Mouse (Mus musculus): Measurements from ENCODE around the gene Slc9a5. TPM values are rescaled to one million over a fixed set of nuclear protein-coding genes. Genes with fewer than 3 reads are reported as not detected.

Gene Slc9a5
- polyA plus RNA-seq (2015; fragmentation: Nextera tagmentation; extraction: Ambion mirVana): 6.4 and 7.2 TPM in 2 replicates

DNA sequence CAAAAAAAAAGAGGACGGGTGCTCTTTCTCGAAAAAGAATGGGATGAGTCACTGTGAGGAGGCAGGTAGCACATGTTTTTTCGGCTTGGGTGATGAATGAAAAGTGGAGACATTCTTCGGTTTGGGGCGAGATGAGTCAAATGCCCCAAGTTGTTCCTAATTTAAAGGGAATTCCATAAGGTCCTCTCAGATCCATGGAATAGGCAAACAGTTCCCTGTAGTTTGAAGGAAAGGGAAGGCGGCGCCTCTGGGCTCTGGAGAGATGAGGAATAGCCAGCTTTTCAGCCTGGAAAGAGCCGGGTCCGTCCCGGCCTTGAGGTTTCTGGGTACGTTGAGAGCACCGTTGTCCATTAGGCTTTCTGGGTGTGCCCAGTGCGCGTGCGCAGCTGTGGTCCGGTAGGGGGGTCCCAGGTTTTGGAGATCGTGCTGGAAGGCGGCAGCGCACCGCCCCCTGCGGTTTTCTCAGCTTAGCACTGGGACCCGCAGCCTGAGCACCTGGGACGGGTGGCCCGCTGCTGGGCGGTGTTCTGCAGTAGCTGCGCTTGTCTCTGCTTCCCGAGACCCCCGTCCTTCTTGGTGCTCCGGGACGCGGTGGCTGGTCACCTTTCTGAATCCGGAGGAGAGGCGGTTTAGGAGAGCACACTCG, at the start of gene Slc9a5:
Slc9a5 (plus strand) TSS at position 394 of the 646 bp plus-strand sequence.
- peak within 1 kb of the TSS; percentile 64 for H3K4me3 ChIP-seq
- H3K27ac ChIP-seq: peak within 1 kb of the TSS; percentile 97
- peaks cover 48% of the 10 kb centered on the region for H3K4me1 ChIP-seq
- H3K9me3 ChIP-seq: no peaks in the 10 kb centered on the region
- peak within 1 kb of the TSS; percentile 74 for H3K9ac ChIP-seq
- H3K36me3 ChIP-seq: 0 out of 2 replicates have a peak, but pooled peaks cover under 1% of the 10 kb centered on the region
- ATAC-seq (ENCODE audit: borderline replicate concordance, extremely low read depth, low FRiP score, low TSS enrichment): no peak
- H3K27me3 ChIP-seq: no peaks in the 10 kb centered on the region
- WGBS: under 1% methylated on average over 34 of the region's 34 CpGs
- H3K4me2 ChIP-seq: peak within 1 kb of the TSS; percentile 98

DNA sequence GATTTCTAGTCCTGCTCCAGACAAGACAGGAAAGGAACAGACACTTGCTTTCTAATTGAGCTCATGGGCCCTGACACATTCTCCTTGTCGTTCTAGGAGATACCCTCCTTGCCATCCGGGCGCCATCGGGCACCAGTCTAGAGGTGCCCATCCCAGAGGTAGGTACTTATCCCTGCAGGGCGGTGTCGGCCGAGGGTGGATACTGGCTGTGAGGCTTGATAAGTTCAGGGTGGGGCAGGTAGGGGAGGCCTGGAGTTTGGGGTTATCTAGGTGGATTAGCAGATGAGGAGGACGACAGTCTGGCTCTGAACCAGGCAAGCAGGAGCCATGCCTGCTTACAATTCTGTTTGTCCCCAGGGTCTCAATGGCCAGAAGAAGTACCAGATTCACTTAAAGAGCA, 48.7 kb upstream of the Slc9a5 start:
- no peak overlapping the region for H3K27ac ChIP-seq
- no peak overlapping the region for H3K9ac ChIP-seq
- no peak overlapping the region for H3K4me3 ChIP-seq
- WGBS: 88% methylated on average over 8 of the region's 8 CpGs
- H3K4me1 ChIP-seq: peaks cover 43% of the 10 kb centered on the region
- no peak overlapping the region for H3K4me2 ChIP-seq
- H3K27me3 ChIP-seq: no peaks in the 10 kb centered on the region
- no peak for ATAC-seq (ENCODE audit: borderline replicate concordance, extremely low read depth, low FRiP score, low TSS enrichment)
- H3K36me3 ChIP-seq: peaks cover 43% of the 10 kb centered on the region
- no peaks in the 10 kb centered on the region for H3K9me3 ChIP-seq

DNA sequence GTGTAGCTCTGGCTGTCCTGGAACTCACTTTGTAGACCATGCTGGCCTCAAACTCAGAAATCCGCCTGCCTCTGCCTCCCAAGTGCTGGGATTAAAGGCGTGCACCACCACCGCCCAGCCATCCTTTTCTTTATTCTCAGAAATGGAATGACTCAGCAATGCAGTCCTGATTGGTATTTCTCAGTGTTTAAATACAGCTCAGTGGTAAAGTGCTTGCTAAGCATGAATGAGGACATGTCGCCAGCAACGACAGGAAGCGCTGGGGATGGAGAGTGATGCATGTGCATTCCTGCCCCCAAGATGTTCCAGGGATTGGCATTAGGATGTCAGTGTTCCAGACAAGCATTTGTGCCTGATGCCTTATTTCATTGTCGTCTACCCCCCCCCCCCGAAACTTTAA, 45.2 kb upstream of the Slc9a5 start:
- Histone ChIP-seq H3K9ac (no peak overlapping the region), H3K9me3 (no peaks in the 10 kb centered on the region), H3K4me3 (no peak overlapping the region), H3K36me3 (peaks cover 56% of the 10 kb centered on the region), H3K27me3 (no peaks in the 10 kb centered on the region), H3K4me1 (peaks cover 42% of the 10 kb centered on the region), H3K4me2 (no peak overlapping the region), H3K27ac (no peak overlapping the region)
- no peak for ATAC-seq (ENCODE audit: borderline replicate concordance, extremely low read depth, low FRiP score, low TSS enrichment)
- 74% methylated on average over 8 of the region's 8 CpGs for WGBS

DNA sequence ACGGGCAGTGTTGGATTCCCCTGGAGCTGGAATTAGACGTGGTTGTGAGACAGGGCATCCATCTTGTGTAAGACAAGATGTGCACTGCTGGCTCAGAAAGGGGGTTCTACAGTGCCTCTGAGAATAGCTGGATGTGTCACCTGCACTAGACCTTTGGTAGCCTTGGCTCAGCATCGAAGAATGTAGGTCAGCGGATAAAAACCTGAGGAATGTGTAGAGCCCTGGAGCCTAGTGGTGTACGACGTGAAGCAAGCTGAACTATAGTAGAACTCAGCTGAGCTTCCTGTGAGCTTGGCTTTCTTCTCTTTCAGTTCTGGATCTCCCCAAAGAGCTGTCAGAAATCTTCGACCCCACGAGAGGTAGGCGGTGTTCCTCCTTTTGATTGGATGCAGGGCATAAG, 44.8 kb upstream of the Slc9a5 start:
- H3K9me3 ChIP-seq: no peaks in the 10 kb centered on the region
- ATAC-seq (ENCODE audit: borderline replicate concordance, extremely low read depth, low FRiP score, low TSS enrichment): no peak
- H3K27ac ChIP-seq: peak overlapping the region; percentile 47; the same call in 1 of the 2 replicates
- H3K4me1 ChIP-seq: peaks cover 37% of the 10 kb centered on the region
- H3K27me3 ChIP-seq: no peaks in the 10 kb centered on the region
- no peak overlapping the region for H3K4me2 ChIP-seq
- H3K4me3 ChIP-seq: no peak overlapping the region
- 65% methylated on average over 9 of the region's 9 CpGs for WGBS
- H3K36me3 ChIP-seq: peaks cover 61% of the 10 kb centered on the region
- H3K9ac ChIP-seq: no peak overlapping the region

DNA sequence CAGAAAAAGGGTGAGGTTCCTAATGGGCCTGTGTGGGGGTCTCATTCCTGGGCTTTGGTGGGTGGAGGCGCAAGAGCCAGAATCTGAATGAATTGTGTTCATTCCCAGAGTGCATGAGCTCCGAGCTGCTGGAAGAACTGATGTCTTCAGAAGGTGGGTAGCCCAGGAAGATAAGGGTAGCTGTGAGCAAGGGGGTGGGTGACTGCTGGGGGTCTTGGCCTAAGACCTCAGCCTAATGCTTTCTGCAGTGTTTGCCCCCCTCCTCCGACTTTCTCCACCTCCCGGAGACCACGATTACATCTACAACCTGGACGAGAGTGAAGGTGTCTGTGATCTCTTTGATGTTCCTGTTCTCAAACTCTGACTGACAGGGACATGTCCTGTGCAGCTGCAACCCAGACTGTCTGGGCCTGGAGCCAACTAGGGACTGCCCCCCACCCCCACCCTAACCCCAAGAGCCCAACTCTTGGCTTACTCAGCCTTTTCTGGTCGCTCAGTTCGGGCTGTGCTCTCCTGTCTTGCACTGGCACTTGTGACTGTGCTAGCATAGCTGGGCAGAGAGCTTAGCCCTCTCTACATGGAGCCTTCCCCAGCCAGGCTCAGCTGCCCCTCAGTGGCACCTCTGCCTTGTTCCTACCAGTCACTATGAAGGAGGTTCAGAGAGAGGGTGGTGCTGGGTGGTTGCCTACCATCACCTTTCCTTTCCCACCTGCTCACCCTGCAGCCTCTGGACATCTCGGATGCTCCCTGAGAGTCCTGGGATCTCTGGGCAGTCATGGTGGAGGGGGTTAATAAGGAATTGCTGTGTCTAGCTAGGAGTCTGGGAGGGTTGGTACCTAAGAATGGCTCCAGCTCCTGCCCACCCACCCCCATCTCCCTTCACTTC, 44.1 kb upstream of the Slc9a5 start:
- peaks cover 66% of the 10 kb centered on the region for H3K36me3 ChIP-seq
- H3K9ac ChIP-seq: no peak overlapping the region

DNA sequence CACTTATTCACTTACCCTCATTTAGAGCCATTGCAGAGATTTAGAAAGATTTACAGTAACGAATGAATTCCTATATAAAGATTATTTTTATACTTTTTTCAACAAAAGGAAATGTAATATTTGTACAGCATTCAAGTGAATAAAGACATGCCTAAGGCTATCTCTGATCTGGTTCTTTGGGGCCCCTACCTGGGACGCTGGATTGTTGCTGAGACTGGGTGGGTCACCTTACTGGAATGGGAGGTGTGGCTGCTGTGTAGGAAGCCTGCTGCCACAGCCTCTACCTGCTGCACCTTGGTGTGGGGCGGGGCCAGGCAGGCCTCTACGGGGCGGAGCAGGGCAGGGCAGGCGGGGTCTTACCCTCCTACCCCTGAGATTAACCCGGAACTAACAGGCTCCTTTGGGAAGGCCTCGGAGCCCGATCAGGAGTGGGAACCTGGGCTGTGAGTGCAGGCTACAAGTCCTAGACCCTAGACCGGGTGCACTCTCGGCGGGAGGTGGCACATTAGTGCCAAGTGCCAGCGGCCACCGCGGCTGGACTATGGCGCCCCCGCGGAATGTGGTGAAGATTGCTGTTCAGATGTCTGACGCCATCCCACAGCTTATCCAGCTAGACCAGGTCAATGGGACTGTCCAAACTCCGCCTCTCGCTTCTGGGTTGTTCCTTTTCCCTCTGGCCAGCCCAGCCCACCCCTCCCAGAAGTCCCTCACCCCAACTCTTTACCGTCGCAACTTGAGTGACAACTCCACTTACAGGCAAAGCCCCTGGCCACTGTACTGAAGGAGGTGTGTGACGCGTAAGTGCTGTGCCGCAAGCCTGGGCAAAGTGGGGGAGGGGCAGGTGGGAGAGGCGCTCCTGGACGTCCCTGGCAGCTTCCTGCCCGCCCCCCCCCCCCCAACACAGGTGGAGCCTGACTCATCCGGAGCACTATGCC, 43.2 kb upstream of the Slc9a5 start, which contains the start of gene Elmo3:
Elmo3 (plus strand) TSS at position 391 of the 935 bp plus-strand sequence.
- WGBS: 5% methylated on average over 28 of the region's 30 CpGs
- Histone ChIP-seq H3K36me3 (peaks cover 60% of the 10 kb centered on the region), H3K4me2 (peak within 1 kb of the TSS; percentile 73)

More for the DNA sequence above, 44.1 kb upstream of the Slc9a5 start:
- H3K27me3 ChIP-seq: no peaks in the 10 kb centered on the region
- peak overlapping the region; percentile 89 for H3K27ac ChIP-seq
- H3K9me3 ChIP-seq: no peaks in the 10 kb centered on the region
- peak; percentile 10; the same call in 1 of the 2 replicates for ATAC-seq (ENCODE audit: borderline replicate concordance, extremely low read depth, low FRiP score, low TSS enrichment)
- H3K4me3 ChIP-seq: no peak overlapping the region
- H3K4me2 ChIP-seq: no peak overlapping the region
- H3K4me1 ChIP-seq: peaks cover 31% of the 10 kb centered on the region
- 34% methylated on average over 9 of the region's 9 CpGs for WGBS

DNA sequence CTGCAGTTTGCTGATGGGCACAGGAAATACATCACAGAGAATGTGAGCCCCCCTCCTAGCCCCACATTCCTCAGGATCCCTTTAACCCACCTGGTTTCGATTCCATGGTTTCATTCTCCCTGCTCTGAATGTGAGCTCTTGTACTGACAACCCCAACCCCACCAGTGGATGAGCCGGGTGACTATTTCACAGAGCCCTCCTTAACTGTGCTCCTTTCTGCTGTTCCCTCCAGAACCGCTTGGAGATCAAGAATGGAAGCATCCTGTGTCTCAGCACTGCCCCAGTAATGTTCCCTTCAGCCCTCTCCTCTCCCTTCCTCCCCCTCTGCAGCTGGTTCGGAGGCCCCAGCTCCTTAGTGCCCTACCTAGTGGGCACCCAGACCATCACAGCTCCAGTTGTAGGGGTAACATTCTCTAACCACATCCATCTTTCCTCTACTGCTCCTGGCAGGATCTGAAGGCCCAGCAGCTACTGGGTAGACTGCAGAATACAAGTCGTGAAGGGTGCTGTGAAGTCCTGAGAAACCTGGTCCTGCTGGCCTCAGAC, 42.4 kb upstream of the Slc9a5 start:
- Histone ChIP-seq H3K27me3 (no peaks in the 10 kb centered on the region), H3K9ac (peak overlapping the region; percentile 58), H3K4me3 (peak overlapping the region; percentile 44), H3K4me1 (peaks cover 27% of the 10 kb centered on the region), H3K36me3 (peaks cover 53% of the 10 kb centered on the region), H3K27ac (peak overlapping the region; percentile 89), H3K4me2 (peak overlapping the region; percentile 73), H3K9me3 (no peaks in the 10 kb centered on the region)
- ATAC-seq (ENCODE audit: borderline replicate concordance, extremely low read depth, low FRiP score, low TSS enrichment): peak; percentile 37
- WGBS: 26% methylated on average over 5 of the region's 5 CpGs

More for the DNA sequence above, 43.2 kb upstream of the Slc9a5 start, which contains the start of gene Elmo3:
- H3K27me3 ChIP-seq: no peaks in the 10 kb centered on the region
- peaks cover 27% of the 10 kb centered on the region for H3K4me1 ChIP-seq
- peak within 1 kb of the TSS; percentile 89 for H3K27ac ChIP-seq
- peak; percentile 81 for ATAC-seq (ENCODE audit: borderline replicate concordance, extremely low read depth, low FRiP score, low TSS enrichment)
- no peaks in the 10 kb centered on the region for H3K9me3 ChIP-seq
- H3K4me3 ChIP-seq: peak within 1 kb of the TSS; percentile 44
- peak within 1 kb of the TSS; percentile 58 for H3K9ac ChIP-seq

DNA sequence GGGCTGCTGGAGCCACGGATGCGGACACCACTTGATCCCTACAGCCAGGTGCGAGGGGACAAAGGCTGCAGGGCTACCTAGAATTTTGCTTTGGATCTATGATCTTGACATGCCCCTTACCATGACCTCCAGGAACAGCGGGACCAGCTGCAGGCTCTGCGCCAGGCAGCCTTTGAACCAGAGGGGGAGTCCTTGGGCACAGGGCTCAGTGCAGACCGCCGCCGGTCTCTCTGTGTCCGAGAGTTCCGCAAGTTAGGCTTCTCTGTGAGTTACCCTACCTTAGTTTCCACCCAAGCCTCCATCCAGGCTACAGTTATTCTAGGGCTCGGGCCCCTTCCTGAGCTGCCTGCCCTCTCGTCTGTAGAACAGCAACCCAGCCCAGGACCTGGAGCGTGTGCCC, 41.0 kb upstream of the Slc9a5 start:
- Histone ChIP-seq H3K27ac (no peak overlapping the region), H3K36me3 (peaks cover 54% of the 10 kb centered on the region), H3K9me3 (no peaks in the 10 kb centered on the region), H3K4me2 (no peak overlapping the region), H3K27me3 (no peaks in the 10 kb centered on the region), H3K9ac (no peak overlapping the region), H3K4me3 (no peak overlapping the region), H3K4me1 (peaks cover 27% of the 10 kb centered on the region)
- 95% methylated on average over 13 of the region's 13 CpGs for WGBS
- no peak for ATAC-seq (ENCODE audit: borderline replicate concordance, extremely low read depth, low FRiP score, low TSS enrichment)

DNA sequence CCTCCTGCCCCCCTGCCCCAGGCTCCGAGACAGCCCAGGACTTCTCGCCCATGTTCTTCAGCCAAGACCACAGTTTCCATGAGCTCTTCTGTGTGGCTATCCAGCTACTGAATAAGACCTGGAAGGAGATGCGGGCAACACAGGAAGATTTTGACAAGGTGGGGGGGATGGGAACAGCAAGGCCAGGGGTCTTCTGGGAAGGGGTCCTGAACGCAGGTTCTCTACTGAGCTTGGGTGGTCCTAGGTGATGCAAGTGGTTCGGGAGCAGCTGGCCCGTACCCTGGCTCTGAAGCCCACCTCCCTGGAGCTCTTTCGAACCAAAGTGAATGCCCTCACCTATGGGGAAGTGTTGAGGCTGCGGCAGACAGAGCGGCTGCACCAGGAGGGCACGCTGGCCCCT, 40.2 kb upstream of the Slc9a5 start:
- H3K36me3 ChIP-seq: peaks cover 56% of the 10 kb centered on the region
- no peaks in the 10 kb centered on the region for H3K27me3 ChIP-seq
- no peak for ATAC-seq (ENCODE audit: borderline replicate concordance, extremely low read depth, low FRiP score, low TSS enrichment)
- 90% methylated on average over 10 of the region's 10 CpGs for WGBS
- H3K27ac ChIP-seq: no peak overlapping the region
- no peak overlapping the region for H3K4me3 ChIP-seq
- no peak overlapping the region for H3K9ac ChIP-seq
- no peaks in the 10 kb centered on the region for H3K9me3 ChIP-seq
- H3K4me2 ChIP-seq: no peak overlapping the region
- peaks cover 27% of the 10 kb centered on the region for H3K4me1 ChIP-seq

DNA sequence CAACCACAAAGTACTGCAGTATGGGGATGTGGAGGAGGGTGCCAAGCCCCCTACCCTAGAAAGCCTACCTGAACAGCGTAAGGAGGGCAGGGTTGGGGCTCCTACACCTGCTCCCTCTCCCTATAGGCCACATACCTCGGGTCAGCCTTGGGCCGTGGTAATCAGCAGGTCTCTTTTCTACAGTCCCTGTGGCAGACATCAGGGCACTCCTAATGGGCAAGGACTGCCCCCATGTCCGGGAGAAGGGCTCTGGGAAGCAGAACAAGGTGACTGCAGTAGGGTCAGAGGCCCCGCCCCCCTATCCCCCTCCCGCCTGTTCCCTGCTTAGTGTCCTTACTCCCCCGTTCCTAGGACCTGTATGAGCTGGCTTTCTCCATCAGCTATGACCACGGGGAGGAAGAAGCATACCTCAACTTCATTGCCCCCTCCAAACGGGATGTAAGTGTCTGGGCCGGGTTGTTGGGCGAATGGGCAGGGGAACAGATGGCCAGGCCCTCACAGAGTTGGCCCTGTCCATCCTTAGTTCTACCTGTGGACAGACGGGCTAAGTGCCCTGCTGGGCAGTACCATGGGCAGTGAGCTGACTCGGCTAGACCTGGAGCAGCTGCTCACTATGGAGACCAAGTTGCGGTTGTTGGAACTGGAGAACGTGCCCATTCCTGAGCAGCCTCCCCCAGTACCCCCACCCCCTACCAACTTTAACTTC, 39.3 kb upstream of the Slc9a5 start:
- Histone ChIP-seq H3K9ac (no peak overlapping the region), H3K27me3 (no peaks in the 10 kb centered on the region), H3K9me3 (no peaks in the 10 kb centered on the region), H3K4me1 (peaks cover 22% of the 10 kb centered on the region), H3K36me3 (peaks cover 60% of the 10 kb centered on the region), H3K4me3 (no peak overlapping the region), H3K27ac (no peak overlapping the region), H3K4me2 (no peak overlapping the region)
- ATAC-seq (ENCODE audit: borderline replicate concordance, extremely low read depth, low FRiP score, low TSS enrichment): no peak
- 75% methylated on average over 15 of the region's 15 CpGs for WGBS

All from lung, embryonic 15.5 days (tissue).